Mouse (Mus musculus) gastrocnemius, adult 2 months (tissue): ENCODE data around the gene Krtcap3. TPM values are rescaled to one million over a fixed set of nuclear protein-coding genes. Genes with fewer than 3 reads are reported as not detected.

Experiments used
- DNase-seq: peaks from one replicate; pipeline ENCODE4 v3.0.0; 2022
- H3K27ac ChIP-seq: fragments of 200-600 bp; 2 replicates; pipeline ENCODE4 v1.8.1; 2022; ENCODE audit warnings: mild to moderate bottlenecking
- H3K4me3 ChIP-seq: fragments of 200-600 bp; 2 replicates; pipeline ENCODE4 v1.8.1; 2022; ENCODE audit warnings: mild to moderate bottlenecking, moderate library complexity
- CTCF ChIP-seq: fragments of 200-600 bp; IDR thresholded peaks from 2 replicates; pipeline ENCODE4 v1.8.1; 2022; ENCODE audit warnings: antibody characterized with exemption, mild to moderate bottlenecking, moderate library complexity
- intact Hi-C: fragments of 180-260 bp; cut with DNase I; formaldehyde crosslinking; loops from one replicate; pipeline ENCODE4 v1.15.1; 2025
- total RNA-seq, 2 experiments: library from RNA; stranded (reverse); gene quantifications; 2 replicates each; pipeline ENCODE4 v1.2.3; 2021

Krtcap3 gene
- total RNA-seq, 2 experiments from 2014 or later = 1.5 to 2.0 TPM

- no peak for TF ChIP-seq CTCF
- intact Hi-C loops = loop anchor here (10.0 kb wide), 1 partner anchor 250 kb away; the partner anchor contains the start of genes Atraid and Slc5a6
- peak overlapping the region; percentile 68 for H3K27ac ChIP-seq
- H3K4me3 ChIP-seq = peak overlapping the region; percentile 76
- no peak for DNase-seq
Measured at GRCm38 (mm10) chr5:31294964-31295605, 43.6 kb downstream of the Krtcap3 start.

GRCm38 (mm10) chr5:31295606-31296141 lies 44.2 kb downstream of the Krtcap3 start, which contains the start of gene Fndc4:
Fndc4 (minus strand) TSS chr5:31296080.
- peak; percentile 48 for DNase-seq
- H3K27ac ChIP-seq = peak within 1 kb of the TSS; percentile 68
- no peak for TF ChIP-seq CTCF
- intact Hi-C loops = loop anchor here (10.0 kb wide), 1 partner anchor 251 kb away; the partner anchor contains the start of genes Atraid and Slc5a6
- H3K4me3 ChIP-seq = peak within 1 kb of the TSS; percentile 76

- no peak for TF ChIP-seq CTCF
- intact Hi-C loops = loop anchor here (10.0 kb wide), 1 partner anchor 252 kb away; the partner anchor contains the start of genes Atraid and Slc5a6
- Histone ChIP-seq H3K27ac (no peak within 1 kb of the TSS), H3K4me3 (no peak within 1 kb of the TSS)
- DNase-seq = no peak
Measured at GRCm38 (mm10) chr5:31297047-31297757, 45.7 kb downstream of the Krtcap3 start, which contains the start of gene Gckr. Gckr (plus strand) TSS chr5:31297443.

- no peak for DNase-seq
- Histone ChIP-seq H3K27ac (no peak overlapping the region), H3K4me3 (no peak overlapping the region)
- intact Hi-C loops = loop anchor here (10.0 kb wide), 1 partner anchor 253 kb away; the partner anchor contains the start of genes Atraid and Slc5a6
- no peak for TF ChIP-seq CTCF
Measured at GRCm38 (mm10) chr5:31297981-31298380, 46.5 kb downstream of the Krtcap3 start.

- intact Hi-C loops = loop anchor here (10.0 kb wide), 1 partner anchor 254 kb away; the partner anchor contains the start of genes Atraid and Slc5a6
- TF ChIP-seq CTCF = no peak
- H3K27ac ChIP-seq = no peak overlapping the region
- no peak for DNase-seq
- H3K4me3 ChIP-seq = no peak overlapping the region
Measured at GRCm38 (mm10) chr5:31298486-31298885, 47.0 kb downstream of the Krtcap3 start.

- intact Hi-C loops = no loop called here
- DNase-seq = no peak
- no peak overlapping the region for H3K27ac ChIP-seq
- TF ChIP-seq CTCF = no peak
- no peak overlapping the region for H3K4me3 ChIP-seq
Measured at GRCm38 (mm10) chr5:31301866-31302265, 50.4 kb downstream of the Krtcap3 start.

Other genes starting within 250 kb of the Krtcap3 start
- gene Atraid, start 203.4 kb upstream of the Krtcap3 start, total RNA-seq = 10 to 100 TPM; 40.9 to 41.6 TPM
- 1 to 10 TPM; 5.6 to 6.0 TPM for gene Slc5a6, start 202.8 kb upstream of the Krtcap3 start, total RNA-seq
- gene Cad, start 196.9 kb upstream of the Krtcap3 start, total RNA-seq = 10 to 100 TPM; 25.5 to 28.6 TPM
- not detected for gene Dnajc5g, start 145.4 kb upstream of the Krtcap3 start, total RNA-seq
- gene Slc30a3, start 143.5 kb upstream of the Krtcap3 start, total RNA-seq = not detected
- gene Trim54, start 135.0 kb upstream of the Krtcap3 start, total RNA-seq = 100 to 1,000 TPM; 356 to 504 TPM
- gene Ucn, start 112.9 kb upstream of the Krtcap3 start, total RNA-seq = not detected
- 10 to 100 TPM; 16.9 to 24.2 TPM for gene Mpv17, start 97.4 kb upstream of the Krtcap3 start, total RNA-seq
- gene Gm29609, start 71.8 kb upstream of the Krtcap3 start, total RNA-seq = under 1 TPM; 0.53 to 0.74 TPM
- 10 to 100 TPM; 22.9 to 26.5 TPM for gene Gtf3c2, start 71.5 kb upstream of the Krtcap3 start, total RNA-seq
- 10 to 100 TPM; 31.1 to 33.2 TPM for gene Snx17, start 58.5 kb upstream of the Krtcap3 start, total RNA-seq
- 10 to 100 TPM; 39.5 to 53.9 TPM for gene Eif2b4, start 58.3 kb upstream of the Krtcap3 start, total RNA-seq
- 1 to 10 TPM; 6.2 to 7.1 TPM for gene Zfp513, start 49.4 kb upstream of the Krtcap3 start, total RNA-seq
- gene Ppm1g, start 31.0 kb upstream of the Krtcap3 start, total RNA-seq = 10 to 100 TPM; 41.1 to 45.7 TPM
- gene Nrbp1, start 10.8 kb upstream of the Krtcap3 start, total RNA-seq = 10 to 100 TPM; 51.3 to 58.5 TPM
- not detected for gene Gm9970, start 10.5 kb upstream of the Krtcap3 start, total RNA-seq
- gene Ift172, start 39.4 kb downstream of the Krtcap3 start, total RNA-seq = 10 to 100 TPM; 26.0 to 34.8 TPM
- gene Fndc4, start 44.4 kb downstream of the Krtcap3 start, total RNA-seq = 1 to 10 TPM; 1.2 to 3.2 TPM
- gene Gckr, start 45.8 kb downstream of the Krtcap3 start, total RNA-seq = not detected
- 10 to 100 TPM; 12.3 to 14.0 TPM for gene Zfp512, start 200.7 kb downstream of the Krtcap3 start, total RNA-seq
- gene 4930548H24Rik, start 234.0 kb downstream of the Krtcap3 start, total RNA-seq = under 1 TPM in 1 of 2 experiments, not detected in 1; 0.10 TPM
- gene Gpn1, start 243.1 kb downstream of the Krtcap3 start, total RNA-seq = 10 to 100 TPM; 16.7 to 18.7 TPM